Mouse (Mus musculus): ENCODE data around the gene Hnrnpr.

Gene Hnrnpr

DNA sequence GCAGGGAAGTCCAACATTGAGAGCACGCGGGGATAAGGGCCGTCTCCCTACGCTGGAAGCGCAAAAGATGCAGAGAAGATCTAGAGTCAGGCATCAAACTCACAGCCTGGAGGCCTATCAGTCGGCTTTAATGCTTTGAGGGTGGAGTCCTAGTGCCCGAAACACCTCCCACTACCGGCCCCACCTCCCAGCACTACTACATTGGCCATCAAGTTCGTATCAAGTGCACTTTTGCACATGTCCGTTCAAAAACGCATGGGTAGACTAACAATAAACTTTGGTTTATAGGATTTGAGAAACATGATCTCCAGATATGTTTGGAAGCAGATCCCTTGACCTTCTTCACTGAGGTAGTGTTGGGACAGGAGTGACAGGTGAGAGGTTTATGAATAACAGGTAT lies 962 bp upstream of the Hnrnpr start:
- no peak for DNase-seq

DNA sequence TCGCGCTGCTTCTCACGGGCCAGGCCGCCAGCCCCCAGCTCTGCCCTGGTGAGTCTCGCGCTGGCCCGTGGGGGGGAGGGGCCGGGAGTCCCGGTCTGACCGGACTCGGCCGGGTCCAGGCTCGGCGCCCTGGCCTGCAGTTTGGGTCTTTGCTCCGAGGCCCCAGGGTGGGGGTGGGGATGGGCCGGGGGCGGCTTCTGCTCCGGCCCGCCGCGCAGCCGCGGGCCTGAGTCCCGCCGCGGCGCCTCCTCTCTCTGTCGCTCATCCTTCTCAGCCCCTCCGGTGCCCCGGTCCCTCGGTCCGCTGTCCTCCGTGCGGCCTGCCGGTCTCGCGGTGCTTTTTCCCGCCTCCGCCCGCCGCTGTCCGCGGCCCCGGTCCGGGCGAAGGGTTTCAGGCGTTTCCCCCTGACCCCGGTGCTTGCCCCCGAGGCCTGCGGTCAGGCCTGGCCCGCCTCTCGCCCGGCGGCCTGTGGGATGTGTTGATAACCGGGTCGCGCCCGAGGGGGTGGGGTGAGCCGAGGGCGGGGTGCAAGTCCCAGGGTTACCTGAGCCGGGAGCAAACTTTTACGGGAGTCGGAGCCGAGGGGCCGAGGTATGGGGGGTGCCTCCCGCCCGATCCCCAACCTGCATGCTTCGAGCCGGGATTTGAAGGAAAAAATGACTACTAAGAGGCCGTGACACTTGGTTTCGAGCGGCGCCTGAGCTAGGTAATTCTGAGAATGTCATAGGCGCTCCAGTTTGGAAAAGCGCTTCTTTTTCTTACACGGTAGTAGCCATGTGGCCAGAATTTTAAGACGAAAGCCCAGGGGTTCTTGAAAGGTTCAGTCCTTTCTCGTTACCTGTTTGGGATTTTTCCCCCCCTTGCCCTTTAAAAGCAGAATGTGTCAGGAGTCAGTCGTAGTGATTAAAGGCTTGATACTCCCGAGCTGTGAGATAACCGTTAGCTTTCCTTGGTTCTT lies 579 bp downstream of the Hnrnpr start:
- DNase-seq, result peak; percentile 29

GRCm38 (mm10) chr4:136312616-136313015 lies 1.9 kb downstream of the Hnrnpr start:
- DNase-seq, result no peak

- DNase-seq, result no peak
Observed at GRCm38 (mm10) chr4:136317667-136318066, 6.9 kb downstream of the Hnrnpr start.

GRCm38 (mm10) chr4:136320016-136320415 lies 9.3 kb downstream of the Hnrnpr start:
- DNase-seq, result no peak

- no peak for DNase-seq
Observed at GRCm38 (mm10) chr4:136324226-136324625, 13.5 kb downstream of the Hnrnpr start.

DNA sequence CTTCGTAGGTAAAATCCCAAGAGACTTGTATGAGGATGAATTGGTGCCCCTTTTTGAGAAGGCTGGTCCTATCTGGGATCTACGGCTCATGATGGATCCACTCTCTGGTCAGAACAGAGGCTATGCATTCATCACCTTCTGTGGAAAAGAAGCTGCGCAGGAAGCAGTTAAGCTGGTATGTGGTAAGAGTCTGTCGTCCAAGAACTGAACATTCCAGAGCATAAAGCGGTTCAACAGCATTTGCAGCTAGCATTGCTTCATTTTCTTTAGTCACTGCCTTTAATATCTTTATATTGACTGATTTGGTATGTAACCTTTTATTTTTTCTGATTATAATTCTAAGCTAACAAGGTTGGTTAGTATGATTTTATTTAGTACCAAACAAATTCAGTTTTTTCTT lies 16.5 kb downstream of the Hnrnpr start:
- DNase-seq, result no peak

DNA sequence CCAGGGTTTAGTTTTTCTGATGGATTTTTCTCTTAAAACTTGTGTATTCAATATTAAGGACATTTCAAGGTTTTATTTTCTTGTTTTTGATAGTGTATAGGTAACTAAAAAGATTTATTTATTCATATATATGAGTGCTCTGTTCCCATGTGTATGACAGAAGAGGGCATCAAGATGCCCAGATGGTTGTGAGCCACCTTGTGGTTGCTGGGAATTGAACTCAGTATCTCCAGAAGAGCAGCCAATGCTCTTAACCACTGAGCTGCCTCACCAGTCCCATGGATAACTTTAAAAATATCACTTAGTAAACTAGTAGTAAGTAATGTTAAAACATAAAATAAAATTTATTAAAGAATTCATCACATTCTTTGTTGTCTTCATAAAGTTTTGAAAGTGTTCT lies 17.4 kb downstream of the Hnrnpr start:
- no peak for DNase-seq

DNA sequence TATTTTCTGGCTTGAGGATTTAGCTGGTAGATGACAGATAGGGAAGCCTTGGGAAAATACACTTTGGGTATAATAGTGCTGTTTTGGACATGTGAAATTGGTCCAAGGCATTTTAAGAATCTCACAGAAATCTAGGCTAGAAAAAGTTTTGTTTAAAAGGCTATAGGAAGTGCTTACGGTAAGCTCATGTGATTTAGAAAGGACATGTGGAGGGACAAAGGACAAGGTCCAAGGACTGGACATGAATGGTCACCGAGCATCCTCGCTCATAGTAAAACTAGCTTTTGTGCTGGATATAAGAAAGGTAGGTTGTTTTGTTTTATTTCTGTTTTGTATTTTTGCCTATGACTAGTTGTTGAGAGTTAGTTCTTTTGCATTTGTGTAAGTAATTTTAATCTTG lies 21.0 kb downstream of the Hnrnpr start:
- DNase-seq, result no peak

GRCm38 (mm10) chr4:136333191-136333590 lies 22.4 kb downstream of the Hnrnpr start:
- DNase-seq, result no peak

GRCm38 (mm10) chr4:136335065-136335464 lies 24.3 kb downstream of the Hnrnpr start:
- DNase-seq, result no peak

DNA sequence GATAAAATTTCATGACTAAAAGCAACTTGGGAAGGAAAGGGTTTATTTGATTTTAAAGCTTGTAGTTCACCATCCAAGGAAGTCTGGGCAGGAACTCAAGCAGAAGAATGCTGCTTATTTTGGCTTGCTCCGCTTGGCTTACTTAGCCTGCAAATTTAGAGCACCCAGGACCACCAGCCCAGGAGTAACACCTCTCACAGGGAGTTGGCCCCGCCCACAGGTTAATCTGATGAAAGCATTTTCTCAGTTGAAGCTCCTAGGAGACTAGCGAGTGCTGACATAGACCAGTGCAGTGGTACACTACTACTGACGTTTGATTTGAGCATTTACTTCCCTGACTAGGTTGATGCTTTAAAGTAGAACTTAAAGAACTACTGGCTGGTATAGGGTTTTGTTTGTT lies 26.4 kb downstream of the Hnrnpr start:
- no peak for DNase-seq

DNA sequence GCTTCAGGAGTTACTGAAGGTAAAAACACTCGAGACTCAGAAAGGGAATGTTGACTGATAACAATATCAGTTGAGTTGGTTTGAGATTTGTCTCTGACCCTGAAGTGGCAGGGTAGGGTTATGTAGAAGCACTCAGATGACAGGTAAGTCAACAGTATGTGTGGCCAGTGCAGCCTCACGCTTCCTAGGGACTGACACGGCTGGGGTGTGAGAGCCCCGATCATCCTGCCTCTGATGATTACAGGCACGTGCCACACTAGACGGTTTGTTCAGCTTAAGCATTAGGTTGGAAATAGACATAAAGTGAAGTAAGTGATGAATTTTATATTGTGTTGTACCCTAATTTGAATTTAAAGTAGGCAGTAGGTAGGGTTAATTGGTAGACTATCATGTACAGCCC lies 38.9 kb downstream of the Hnrnpr start:
- DNase-seq, result no peak

DNA sequence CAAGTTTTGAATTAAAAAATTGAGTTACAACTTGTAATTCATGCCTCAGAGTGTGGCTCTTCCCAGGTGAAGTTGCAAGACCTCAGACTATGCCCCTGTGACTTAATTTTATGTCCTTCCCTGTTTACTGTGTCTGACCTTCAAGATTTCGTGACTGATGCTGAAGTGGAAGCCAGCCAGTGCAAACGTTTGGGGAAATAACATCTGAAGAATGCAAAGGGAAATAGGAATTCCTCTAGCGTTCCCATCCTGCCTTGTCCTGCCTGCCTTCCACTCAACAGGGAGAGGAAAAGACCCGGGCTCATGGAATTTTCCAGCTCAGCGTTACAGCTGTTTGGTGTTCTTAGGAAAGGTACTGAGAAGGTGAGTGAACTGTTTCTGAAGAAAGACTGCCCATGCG lies 46.3 kb downstream of the Hnrnpr start:
- no peak for DNase-seq

- DNase-seq, result no peak
Observed at GRCm38 (mm10) chr4:136357429-136357828, 46.7 kb downstream of the Hnrnpr start.

DNA sequence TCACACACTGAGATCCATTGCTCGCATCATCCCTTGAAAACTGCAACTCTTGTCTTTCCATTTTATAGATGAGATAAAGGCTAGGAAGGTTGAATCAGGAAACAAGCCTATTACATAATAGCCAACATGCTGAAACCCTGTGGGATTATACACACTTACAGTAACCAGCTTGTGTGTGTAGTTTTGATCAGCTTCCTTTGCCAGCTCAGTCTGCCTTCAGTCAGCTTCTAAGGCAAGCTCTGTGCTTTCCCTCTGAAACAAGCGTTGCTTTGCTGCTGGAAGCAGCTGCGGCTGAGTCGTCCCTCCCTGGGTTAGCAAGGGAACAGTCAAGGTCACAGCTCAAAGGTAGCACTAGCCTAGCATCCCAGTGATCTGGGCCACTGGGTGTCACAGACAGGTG lies 57.1 kb downstream of the Hnrnpr start:
- DNase-seq, result peak; percentile 44

GRCm38 (mm10) chr4:136369727-136370126 lies 59.0 kb downstream of the Hnrnpr start:
- DNase-seq, result peak; percentile 55

DNA sequence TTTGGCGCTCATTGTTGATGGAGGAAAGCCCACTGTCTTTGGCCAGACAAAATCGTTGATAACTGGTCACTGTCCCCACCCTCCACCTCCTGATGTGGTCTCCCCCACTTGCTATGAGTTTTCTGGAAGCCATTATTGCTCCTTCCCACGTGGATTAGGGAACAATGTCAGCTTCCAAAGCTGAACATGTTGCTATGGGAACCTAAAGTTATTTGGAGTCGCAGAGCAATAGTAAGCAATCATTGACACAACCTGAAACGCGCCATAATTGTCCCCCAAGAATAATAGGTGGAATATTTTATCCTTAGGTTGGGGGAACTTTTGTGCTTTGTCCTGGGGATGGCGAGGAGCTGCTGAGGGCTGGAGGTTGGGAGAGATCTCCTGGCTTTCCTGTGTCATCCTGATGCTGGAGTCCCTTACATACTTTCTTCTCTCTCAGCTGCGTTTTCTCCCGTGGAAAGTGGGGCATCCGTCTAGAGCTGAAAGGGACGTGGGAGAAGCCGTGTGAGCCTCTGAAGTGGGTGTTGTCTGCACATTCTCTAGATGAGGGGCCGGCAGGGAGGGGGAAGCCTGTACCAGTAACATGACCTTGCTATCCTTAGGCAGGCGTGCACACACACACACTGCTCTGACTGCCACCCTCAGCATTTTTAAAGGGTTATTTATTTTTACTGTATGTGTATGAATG lies 62.9 kb downstream of the Hnrnpr start:
- DNase-seq, result no peak

GRCm38 (mm10) chr4:136377001-136377400 lies 66.3 kb downstream of the Hnrnpr start:
- no peak for DNase-seq

- no peak for DNase-seq
Observed at GRCm38 (mm10) chr4:136383052-136383451, 72.3 kb downstream of the Hnrnpr start.

- DNase-seq, result no peak
Observed at GRCm38 (mm10) chr4:136383839-136384238, 73.1 kb downstream of the Hnrnpr start.

GRCm38 (mm10) chr4:136387261-136387660 lies 76.5 kb downstream of the Hnrnpr start:
- DNase-seq, result no peak

GRCm38 (mm10) chr4:136401806-136402205 lies 91.1 kb downstream of the Hnrnpr start:
- no peak for DNase-seq

GRCm38 (mm10) chr4:136407831-136408230 lies 97.1 kb downstream of the Hnrnpr start:
- DNase-seq, result no peak

Data from layer of hippocampus, adult 9-11 months (tissue).